Mouse (Mus musculus) CH12.LX (cell line): ENCODE measurements around the gene Cryl1. TPM values are rescaled to one million over a fixed set of nuclear protein-coding genes. Genes with fewer than 3 reads are reported as not detected.

Source experiments
- DNase-seq: peaks from one replicate; pipeline ENCODE4 v3.0.0-alpha.2; 2013; ENCODE audit errors: extremely low read depth
- H3K27ac ChIP-seq: 2 replicates; pipeline ENCODE4 v1.5.1; 2012; ENCODE audit warnings: low read depth, mild to moderate bottlenecking, control low read depth, moderate library complexity; ENCODE audit not compliant: insufficient read depth
- H3K27me3 ChIP-seq: replicated peaks from 2 replicates; pipeline ENCODE3; 2012; ENCODE audit warnings: inconsistent platforms
- H3K36me3 ChIP-seq, 2 experiments: replicated peaks in 1 of 2; 2 replicates each; pipeline versions ENCODE3 to v1.6.1; 2012; ENCODE audit warnings: inconsistent platforms in 1 of 2, low read length in 1 of 2, mild to moderate bottlenecking in 1 of 2, mixed read lengths in 1 of 2, moderate library complexity in 1 of 2; ENCODE audit not compliant: control insufficient read depth in 1 of 2, insufficient read depth in 1 of 2
- H3K4me1 ChIP-seq, 2 experiments: 2 replicates each; pipeline ENCODE4 v1.6.1; 2012; ENCODE audit warnings: inconsistent platforms in 1 of 2, moderate library complexity in 1 of 2; ENCODE audit not compliant: insufficient read depth in 2 of 2, control insufficient read depth in 1 of 2
- H3K4me2 ChIP-seq: 2 replicates; pipeline ENCODE4 v1.6.1; 2012; ENCODE audit warnings: low read depth, mild to moderate bottlenecking, control low read depth; ENCODE audit not compliant: poor library complexity, insufficient read depth, severe bottlenecking
- H3K4me3 ChIP-seq, 3 experiments: fragments of 150-350 bp in 1 of 3; sonication (generic) in 1 of 3; replicated peaks in 1 of 3; 2 replicates each; pipeline versions ENCODE3 to v1.5.1; 2011 to 2012; ENCODE audit warnings: low read depth in 2 of 3, low read length in 2 of 3, mild to moderate bottlenecking in 2 of 3, moderate library complexity in 2 of 3, control low read depth in 1 of 3, improper control_type of control experiment in 1 of 3, inconsistent platforms in 1 of 3, mixed read lengths in 1 of 3; ENCODE audit not compliant: poor library complexity in 1 of 3
- H3K79me2 ChIP-seq: replicated peaks from 2 replicates; pipeline ENCODE4 v1.6.1; 2012; ENCODE audit warnings: mild to moderate bottlenecking, moderate library complexity; ENCODE audit not compliant: control insufficient read depth, poor library complexity, insufficient read depth, severe bottlenecking; ENCODE audit errors: extremely low read depth
- H3K9ac ChIP-seq: 2 replicates; pipeline ENCODE4 v1.6.1; 2012; ENCODE audit warnings: low read depth, mild to moderate bottlenecking, control low read depth, moderate library complexity; ENCODE audit not compliant: insufficient read depth
- H3K9me3 ChIP-seq: replicated peaks from 2 replicates; pipeline ENCODE3; 2012; ENCODE audit warnings: low read length, inconsistent platforms, mixed read lengths
- BHLHE40 ChIP-seq: IDR thresholded peaks from 2 replicates; pipeline ENCODE4 v1.6.1; 2011; ENCODE audit warnings: mild to moderate bottlenecking, low read depth, low read length, improper control_type of control experiment
- CHD1 ChIP-seq: IDR thresholded peaks from 2 replicates; pipeline ENCODE4 v1.6.1; 2012; ENCODE audit warnings: low read depth, low read length, improper control_type of control experiment, inconsistent platforms
- CHD2 ChIP-seq: IDR thresholded peaks from 2 replicates; pipeline ENCODE4 v1.6.1; 2011; ENCODE audit warnings: low read length, improper control_type of control experiment
- CTCF ChIP-seq, 2 experiments: IDR thresholded peaks in 1 of 2; conservative IDR thresholded peaks in 1 of 2; 2 replicates each; pipeline ENCODE4 v1.5.1; 2011 to 2012; ENCODE audit warnings: low read depth in 2 of 2, low read length in 2 of 2, improper control_type of control experiment in 1 of 2, inconsistent platforms in 1 of 2, mild to moderate bottlenecking in 1 of 2, moderate library complexity in 1 of 2
- E2F4 ChIP-seq: IDR thresholded peaks from 2 replicates; pipeline ENCODE4 v1.6.1; 2011; ENCODE audit warnings: low read depth, low read length, improper control_type of control experiment; ENCODE audit not compliant: insufficient replicate concordance
- ETS1 ChIP-seq: conservative IDR thresholded peaks from 2 replicates; pipeline ENCODE4 v1.6.1; 2012; ENCODE audit warnings: low read depth, mild to moderate bottlenecking, inconsistent platforms, low read length, improper control_type of control experiment, moderate library complexity
- GABPA ChIP-seq: IDR thresholded peaks from 2 replicates; pipeline ENCODE4 v1.6.1; 2012; ENCODE audit warnings: low read depth, low read length, improper control_type of control experiment, inconsistent platforms; ENCODE audit not compliant: insufficient replicate concordance
- HCFC1 ChIP-seq: IDR thresholded peaks from 2 replicates; pipeline ENCODE4 v1.6.1; 2012; ENCODE audit warnings: low read depth, mild to moderate bottlenecking, inconsistent platforms, low read length, improper control_type of control experiment
- IRF4 ChIP-seq: IDR thresholded peaks from 2 replicates; pipeline ENCODE4 v1.6.1; 2014; ENCODE audit warnings: low read depth, mild to moderate bottlenecking, inconsistent platforms, low read length, improper control_type of control experiment
- JUN ChIP-seq: IDR thresholded peaks from 2 replicates; pipeline ENCODE4 v1.6.1; 2011; ENCODE audit warnings: low read depth, mild to moderate bottlenecking, low read length, improper control_type of control experiment, moderate library complexity; ENCODE audit not compliant: insufficient read depth
- JUND ChIP-seq: conservative IDR thresholded peaks from 2 replicates; pipeline ENCODE4 v1.6.1; 2011; ENCODE audit warnings: low read depth, low read length, improper control_type of control experiment
- KAT2A ChIP-seq: IDR thresholded peaks from 2 replicates; pipeline ENCODE4 v1.6.1; 2012; ENCODE audit warnings: low read length, improper control_type of control experiment, inconsistent platforms; ENCODE audit not compliant: insufficient replicate concordance
- MAFK ChIP-seq: IDR thresholded peaks from 2 replicates; pipeline ENCODE4 v1.6.1; 2011; ENCODE audit warnings: low read length, improper control_type of control experiment; ENCODE audit not compliant: insufficient replicate concordance
- MAX ChIP-seq: IDR thresholded peaks from 2 replicates; pipeline ENCODE4 v1.6.1; 2011; ENCODE audit warnings: low read length, improper control_type of control experiment
- MEF2A ChIP-seq: IDR thresholded peaks from 2 replicates; pipeline ENCODE4 v1.6.1; 2014; ENCODE audit warnings: low read depth, mild to moderate bottlenecking, inconsistent platforms, low read length, improper control_type of control experiment, borderline replicate concordance
- MXI1 ChIP-seq: IDR thresholded peaks from 2 replicates; pipeline ENCODE4 v1.6.1; 2011; ENCODE audit warnings: mild to moderate bottlenecking, low read depth, low read length, improper control_type of control experiment
- MYC ChIP-seq: IDR thresholded peaks from 2 replicates; pipeline ENCODE4 v1.6.1; 2011; ENCODE audit warnings: low read depth, mild to moderate bottlenecking, improper control_type of control experiment, low read length
- NELFE ChIP-seq: IDR thresholded peaks from 2 replicates; pipeline ENCODE4 v1.6.1; 2011; ENCODE audit warnings: low read depth, low read length, improper control_type of control experiment
- POLR2AphosphoS2 ChIP-seq: IDR thresholded peaks from 2 replicates; pipeline ENCODE4 v1.6.1; 2011; ENCODE audit warnings: low read depth, low read length, improper control_type of control experiment
- RAD21 ChIP-seq: IDR thresholded peaks from 2 replicates; pipeline ENCODE4 v1.6.1; 2011; ENCODE audit warnings: low read depth, mild to moderate bottlenecking, low read length, improper control_type of control experiment, moderate library complexity
- RCOR1 ChIP-seq: conservative IDR thresholded peaks from 2 replicates; pipeline ENCODE4 v1.6.1; 2012; ENCODE audit warnings: low read depth, mild to moderate bottlenecking, inconsistent platforms, low read length, improper control_type of control experiment
- SIN3A ChIP-seq: IDR thresholded peaks from 2 replicates; pipeline ENCODE4 v1.6.1; 2012; ENCODE audit warnings: low read length, improper control_type of control experiment, inconsistent platforms
- SMC3 ChIP-seq: IDR thresholded peaks from 2 replicates; pipeline ENCODE4 v1.6.1; 2011; ENCODE audit warnings: low read depth, low read length, improper control_type of control experiment
- TBP ChIP-seq: conservative IDR thresholded peaks from 2 replicates; pipeline ENCODE4 v1.6.1; 2011; ENCODE audit warnings: low read depth, low read length, improper control_type of control experiment
- UBTF ChIP-seq: IDR thresholded peaks from 2 replicates; pipeline ENCODE4 v1.6.1; 2012; ENCODE audit warnings: low read depth, mild to moderate bottlenecking, inconsistent platforms, low read length, improper control_type of control experiment, moderate library complexity
- USF2 ChIP-seq: conservative IDR thresholded peaks from 2 replicates; pipeline ENCODE4 v1.6.1; 2011; ENCODE audit warnings: low read depth, low read length, improper control_type of control experiment
- ZC3H11A ChIP-seq: IDR thresholded peaks from 2 replicates; pipeline ENCODE4 v1.6.1; 2012; ENCODE audit warnings: low read depth, mild to moderate bottlenecking, inconsistent platforms, low read length, improper control_type of control experiment
- ZKSCAN1 ChIP-seq: IDR thresholded peaks from 2 replicates; pipeline ENCODE4 v1.6.1; 2012; ENCODE audit warnings: low read depth, inconsistent platforms, low read length, improper control_type of control experiment, borderline replicate concordance
- ZMIZ1 ChIP-seq: IDR thresholded peaks from 2 replicates; pipeline ENCODE4 v1.6.1; 2012; ENCODE audit warnings: low read depth, mild to moderate bottlenecking, inconsistent platforms, low read length, improper control_type of control experiment
- ZNF384 ChIP-seq: IDR thresholded peaks from 2 replicates; pipeline ENCODE4 v1.6.1; 2012; ENCODE audit warnings: low read depth, low read length, improper control_type of control experiment, inconsistent platforms
- dilution Hi-C: fragments of 300-500 bp; cut with MboI; formaldehyde crosslinking; loops from 2 replicates; pipeline ENCODE4 v1.14.3; 2020; ENCODE audit warnings: low sequenced_read_pairs; ENCODE audit not compliant: extremely low pct_unique_long_range_greater_than_20kb, extremely low pct_ligation_motif_present
- in situ Hi-C: fragments of 300-500 bp; cut with MboI; formaldehyde crosslinking; loops from 3 replicates; pipeline ENCODE4 v1.14.3; 2019; ENCODE audit warnings: low sequenced_read_pairs, low pct_ligation_motif_present, low pct_unique_long_range_greater_than_20kb, mixed read lengths
- polyA plus RNA-seq: library from polyadenylated mRNA; unstranded; fragments of >175 nt; gene quantifications from 2 replicates; pipeline ENCODE4 v1.2.1, GENCODE M21; 2012; ENCODE audit warnings: low read depth; ENCODE audit not compliant: insufficient read length
- total RNA-seq, 2 experiments: library from RNA; depleted of rRNA; stranded (reverse); fragments of 300-350 nt in 1 of 2; fragments of >200 nt in 1 of 2; gene quantifications; 2 replicates each; pipeline ENCODE4 v1.2.3; 2012 to 2014

Cryl1 gene
- total and polyA plus RNA-seq, 3 experiments: 13.1 to 33.7 (median 31.8) TPM

DNA sequence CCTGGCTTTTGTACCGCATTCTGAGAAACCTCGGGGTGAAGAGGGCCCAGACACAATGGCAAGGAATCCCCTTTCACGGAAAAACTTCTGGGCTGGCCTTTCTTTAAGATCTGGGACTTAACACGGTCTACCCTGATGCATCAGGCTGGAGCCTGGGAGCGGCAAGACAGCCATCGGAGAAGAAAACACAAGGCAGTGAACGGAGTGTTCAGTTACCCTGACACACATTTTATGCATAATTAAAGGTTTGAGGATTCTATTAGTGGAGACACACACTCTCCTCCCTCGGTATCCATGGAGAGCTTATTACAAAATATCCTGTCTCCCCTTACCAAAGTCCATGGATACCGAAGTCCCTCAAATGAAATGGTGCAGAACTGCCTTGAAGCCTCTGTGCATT, 109.2 kb downstream of the Cryl1 start:
- H3K27ac ChIP-seq: no peak overlapping the region
- in situ Hi-C loops: no loop called here
- TF ChIP-seq BHLHE40 (no peak), SIN3A (no peak), POLR2AphosphoS2 (no peak), JUN (no peak), E2F4 (no peak), CTCF (conservative IDR thresholded peaks at IDR 0.05 in 1 of 2, IDR thresholded peaks at IDR 0.05 in 1 of 2; ENCODE audit: low read depth in 2 of 2, low read length in 2 of 2) (no peak), ZKSCAN1 (no peak), RCOR1 (no peak), MEF2A (no peak), KAT2A (no peak), CHD2 (no peak), TBP (no peak), ZMIZ1 (no peak), USF2 (no peak), MAFK (no peak), MAX (no peak), IRF4 (no peak)
- H3K4me2 ChIP-seq: no peak overlapping the region
- H3K9me3 ChIP-seq: no peaks in the 10 kb centered on the region
- dilution Hi-C loops: no loop called here
- peaks cover 8 to 22% of the 10 kb centered on the region in 2 experiments; a peak in 3 of 4 replicates for H3K4me1 ChIP-seq
- H3K79me2 ChIP-seq: no peaks in the 10 kb centered on the region
- H3K9ac ChIP-seq: no peak overlapping the region
- no peak for DNase-seq
- H3K27me3 ChIP-seq: no peaks in the 10 kb centered on the region
- no peak overlapping the region for H3K4me3 ChIP-seq
- H3K36me3 ChIP-seq: peaks cover 0 to 29% of the 10 kb centered on the region in 2 experiments

DNA sequence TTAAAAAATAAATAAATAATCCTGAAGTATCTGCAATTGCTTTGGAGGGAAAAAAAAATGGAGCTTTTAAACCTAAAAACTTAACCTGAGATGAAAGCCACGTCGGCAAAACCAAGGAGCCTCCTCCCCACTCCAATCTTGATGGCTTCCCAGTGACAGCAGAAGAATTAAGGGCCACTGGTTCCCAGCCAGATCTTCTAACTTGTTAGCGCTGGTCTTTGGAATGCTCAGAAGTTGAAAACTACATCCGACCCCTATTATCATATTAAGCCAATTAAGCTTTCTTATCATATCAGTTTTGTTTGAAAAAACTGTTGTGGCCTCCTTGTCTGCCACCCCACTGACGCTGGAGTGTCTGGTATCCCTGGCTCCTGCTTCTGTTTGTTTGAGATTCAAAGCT, 114.5 kb downstream of the Cryl1 start:
- peaks cover 8 to 33% of the 10 kb centered on the region in 2 experiments; a peak in 3 of 4 replicates for H3K4me1 ChIP-seq
- no peak overlapping the region for H3K4me2 ChIP-seq
- in situ Hi-C loops (no loop called here), dilution Hi-C loops (no loop called here)
- no peak for DNase-seq
- no peak for TF ChIP-seq SMC3
- no peak for TF ChIP-seq ZNF384
- TF ChIP-seq CHD1: no peak
- TF ChIP-seq MYC: no peak
- no peak for TF ChIP-seq MXI1
- TF ChIP-seq CTCF (conservative IDR thresholded peaks at IDR 0.05 in 1 of 2, IDR thresholded peaks at IDR 0.05 in 1 of 2; ENCODE audit: low read depth in 2 of 2, low read length in 2 of 2): no peak
- TF ChIP-seq ETS1: no peak
- no peak for TF ChIP-seq JUN
- TF ChIP-seq UBTF: no peak
- no peak for TF ChIP-seq RCOR1
- no peak for TF ChIP-seq GABPA
- no peak for TF ChIP-seq ZC3H11A
- TF ChIP-seq ZKSCAN1: no peak
- no peak for TF ChIP-seq HCFC1
- no peak for TF ChIP-seq JUND
- TF ChIP-seq NELFE: no peak
- TF ChIP-seq RAD21: no peak
- TF ChIP-seq MEF2A: no peak
- TF ChIP-seq POLR2AphosphoS2: no peak
- TF ChIP-seq CHD2: no peak
- peaks cover 0 to 23% of the 10 kb centered on the region in 2 experiments for H3K36me3 ChIP-seq
- H3K9ac ChIP-seq: no peak overlapping the region
- no peaks in the 10 kb centered on the region for H3K79me2 ChIP-seq
- H3K4me3 ChIP-seq: no peak overlapping the region
- H3K27ac ChIP-seq: no peak overlapping the region
- no peaks in the 10 kb centered on the region for H3K27me3 ChIP-seq
- no peaks in the 10 kb centered on the region for H3K9me3 ChIP-seq
